Comparison of ENCODE assay signal across 14 mouse cellular contexts in the genomic region with DNA sequence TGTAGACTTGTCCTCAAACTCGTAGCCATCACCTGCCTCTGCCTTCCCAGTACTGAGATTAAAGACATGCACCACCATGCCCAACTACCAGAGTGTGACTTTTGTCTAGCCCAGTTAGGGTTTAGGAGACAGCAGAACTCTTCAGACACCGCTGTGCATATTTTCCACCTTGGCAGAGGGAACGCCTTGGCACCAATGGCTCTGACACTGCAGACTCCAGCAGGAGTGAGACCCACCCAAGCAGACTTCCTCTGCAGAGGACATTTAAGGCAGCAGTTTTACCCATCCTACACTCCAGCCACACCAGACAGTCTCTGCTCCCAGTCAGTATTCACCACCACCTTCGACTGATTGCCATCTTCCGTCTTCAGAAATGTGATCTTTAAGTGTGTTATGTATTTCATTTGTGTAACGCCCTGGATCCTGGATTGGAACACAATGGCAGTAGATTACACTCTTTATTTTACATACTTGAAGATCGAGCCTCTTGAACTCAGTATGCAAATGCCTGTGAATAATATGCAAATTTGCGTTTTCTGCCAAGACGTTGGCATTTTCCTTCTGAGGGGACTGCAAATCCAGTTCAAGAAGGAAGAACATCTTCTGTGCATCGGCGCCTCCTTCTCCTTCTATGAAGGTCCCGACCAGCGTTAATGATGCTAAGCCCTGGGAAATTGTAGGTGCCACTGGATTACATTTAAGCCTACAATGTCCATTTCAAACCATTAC.
"Had no signal": no experiment of that assay in that cellular context is flagged by ENCODE, and none has a peak within 500 bp of the region (broad histone marks: within the 10 kb centered on the region; RNA-seq: fewer than 3 reads in every experiment).

No protein-coding gene starts in this region.

- H3K9ac ChIP-seq: limb, embryonic 15.5 days; liver, embryonic 12.5 days; lung, embryonic 14.5 days; neural tube, embryonic 15.5 days had no signal

- ATAC-seq: liver, embryonic 12.5 days had no signal

- DNase-seq: kidney, adult 9 months; kidney, postnatal 36 days; lung, embryonic 14.5 days; lung, postnatal 10 days; lung, postnatal 4 days; midbrain, embryonic 14.5 days; thymus, postnatal 36 days had no signal

- H3K4me1 ChIP-seq: limb, embryonic 15.5 days; liver, embryonic 12.5 days; midbrain, embryonic 10.5 days had no signal

- H3K27me3 ChIP-seq: limb, embryonic 15.5 days; liver, embryonic 12.5 days; neural tube, embryonic 15.5 days had no signal

- H3K4me2 ChIP-seq: limb, embryonic 15.5 days; liver, embryonic 12.5 days; lung, embryonic 14.5 days; neural tube, embryonic 15.5 days had no signal

- H3K36me3 ChIP-seq: limb, embryonic 15.5 days; liver, embryonic 12.5 days; midbrain, embryonic 10.5 days; neural tube, embryonic 15.5 days had no signal

- H3K4me3 ChIP-seq: limb, embryonic 15.5 days; liver, embryonic 12.5 days; midbrain, embryonic 10.5 days; myocyte; neural tube, embryonic 15.5 days had no signal

- H3K9me3 ChIP-seq: limb, embryonic 15.5 days; midbrain, embryonic 10.5 days; neural tube, embryonic 15.5 days had no signal

- H3K27ac ChIP-seq: kidney, postnatal 0 days; limb, embryonic 15.5 days; liver, embryonic 12.5 days; midbrain, embryonic 10.5 days; neural tube, embryonic 15.5 days; stomach, postnatal 0 days had no signal
